Mouse (Mus musculus) hematopoietic stem cell, adult 5-6 weeks (primary cell): ENCODE data around the gene Atg16l2. TPM values are rescaled to one million over a fixed set of nuclear protein-coding genes. Genes with fewer than 3 reads are reported as not detected.

Experiments
- ATAC-seq, 2 experiments: fragments of 125-278 bp in 1 of 2; replicated peaks in 1 of 2; 2 replicates each; pipeline ENCODE4 v1.8.0; 2016 to 2017; ENCODE audit warnings: inconsistent platforms in 2 of 2, mild to moderate bottlenecking in 2 of 2, moderate number of reproducible peaks in 2 of 2, low read depth in 1 of 2, moderate TSS enrichment in 1 of 2; ENCODE audit not compliant: low FRiP score in 2 of 2, poor library complexity in 2 of 2, severe bottlenecking in 2 of 2, insufficient read depth in 1 of 2, low TSS enrichment in 1 of 2
- total RNA-seq: library from RNA; stranded (forward); fragments of 172-1452, 232-1000 nt; gene quantifications from 2 replicates; pipeline ENCODE4 v1.2.3, GENCODE M21; 2017

Atg16l2 gene
- total RNA-seq, 1 experiment from 2014 or later: 7.0 TPM

- ATAC-seq: no peak
These were observed 34.4 kb downstream of the Atg16l2 start for GRCm38 (mm10) chr7:101267457-101268259.

- no peak for ATAC-seq
These were observed 38.5 kb downstream of the Atg16l2 start for GRCm38 (mm10) chr7:101263511-101263910.

- ATAC-seq: no peak
These were observed 40.0 kb downstream of the Atg16l2 start for GRCm38 (mm10) chr7:101261941-101262546.

- ATAC-seq: no peak
These were observed 43.6 kb downstream of the Atg16l2 start for GRCm38 (mm10) chr7:101258482-101258881.

GRCm38 (mm10) chr7:101253071-101253470 lies 49.0 kb downstream of the Atg16l2 start:
- no peak for ATAC-seq

GRCm38 (mm10) chr7:101249173-101249572 lies 52.9 kb downstream of the Atg16l2 start:
- ATAC-seq: no peak

GRCm38 (mm10) chr7:101248760-101249159 lies 53.3 kb downstream of the Atg16l2 start:
- ATAC-seq: no peak

GRCm38 (mm10) chr7:101236712-101237473 lies 65.2 kb downstream of the Atg16l2 start:
- ATAC-seq: no peak

- ATAC-seq: no peak
These were observed 69.3 kb downstream of the Atg16l2 start for GRCm38 (mm10) chr7:101232716-101233115.

GRCm38 (mm10) chr7:101231458-101231857 lies 70.6 kb downstream of the Atg16l2 start:
- no peak for ATAC-seq

- no peak for ATAC-seq
These were observed 72.7 kb downstream of the Atg16l2 start for GRCm38 (mm10) chr7:101229336-101229735.

GRCm38 (mm10) chr7:101223501-101223900 lies 78.5 kb downstream of the Atg16l2 start:
- ATAC-seq: no peak

- ATAC-seq: no peak
These were observed 85.3 kb downstream of the Atg16l2 start for GRCm38 (mm10) chr7:101216724-101217123.

GRCm38 (mm10) chr7:101213515-101214263 lies 88.4 kb downstream of the Atg16l2 start:
- ATAC-seq: no peak
